Mouse (Mus musculus) brown adipose tissue, adult 24 weeks (tissue): ENCODE data around the gene Smim1. TPM values are rescaled to one million over a fixed set of nuclear protein-coding genes. Genes with fewer than 3 reads are reported as not detected.

ENCODE experiments used
- H3K27ac ChIP-seq: fragments of 200-500 bp; replicated peaks from 2 replicates; pipeline ENCODE4 v1.5.1; 2012; ENCODE audit warnings: low read depth, mild to moderate bottlenecking, low read length
- H3K4me1 ChIP-seq: fragments of 200-500 bp; 2 replicates; pipeline ENCODE4 v1.6.1; 2012; ENCODE audit warnings: low read length, mixed read lengths; ENCODE audit not compliant: control insufficient read depth, insufficient read depth, insufficient read length
- H3K4me3 ChIP-seq: fragments of 200-500 bp; 2 replicates; pipeline ENCODE4 v1.5.1; 2012; ENCODE audit warnings: low read depth, mild to moderate bottlenecking, low read length, moderate library complexity; ENCODE audit not compliant: insufficient read depth
- polyA plus RNA-seq: library from polyadenylated mRNA; stranded (reverse); fragments of >200 nt; gene quantifications from 2 replicates; pipeline ENCODE4 v1.2.4, GENCODE M21; 2012; ENCODE audit not compliant: missing spikeins, insufficient read depth, insufficient read length

Gene Smim1
- polyA plus RNA-seq, 1 experiment, result 12.6 TPM

DNA sequence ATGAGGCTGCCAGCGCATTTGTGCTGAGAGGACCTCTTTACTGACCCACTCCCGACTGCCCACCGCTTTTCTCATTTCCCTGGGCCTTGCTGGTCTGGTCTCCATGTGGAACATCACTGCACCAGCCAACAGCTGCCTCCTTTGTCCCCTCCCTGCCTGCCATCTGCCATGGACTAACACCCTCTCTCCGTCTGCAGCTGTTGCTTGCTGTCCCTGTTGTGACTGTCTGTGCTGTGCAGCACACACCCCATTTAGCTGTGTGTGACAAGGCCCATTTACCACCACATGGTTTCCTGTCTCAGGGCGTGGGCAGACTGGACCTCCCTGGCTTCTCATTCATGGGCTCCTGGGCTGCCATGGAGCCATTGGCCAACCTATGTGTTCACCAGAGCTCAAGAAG lies 20.5 kb downstream of the Smim1 start:
- Histone ChIP-seq H3K4me1 (no peaks in the 10 kb centered on the region), H3K27ac (no peak overlapping the region), H3K4me3 (no peak overlapping the region)

DNA sequence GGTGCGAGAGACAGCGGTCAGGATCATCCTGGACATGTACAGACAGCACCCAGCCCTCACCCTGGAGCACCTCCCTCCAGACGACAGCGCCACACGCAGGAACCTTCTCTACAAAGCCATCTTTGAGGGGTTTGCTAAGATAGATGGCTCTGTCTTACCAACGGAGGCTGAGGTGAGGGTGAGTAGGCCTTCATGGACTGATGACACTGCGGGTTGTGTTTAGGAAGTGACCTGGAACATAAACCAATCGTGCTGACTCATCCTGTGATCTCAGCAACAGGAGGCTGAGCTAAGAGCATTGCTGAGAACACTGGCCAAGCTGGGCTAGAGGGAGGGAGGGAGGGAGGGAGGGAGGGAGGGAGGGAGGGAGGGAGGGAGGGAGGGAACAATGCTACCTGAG lies 32.5 kb downstream of the Smim1 start:
- no peak overlapping the region for H3K27ac ChIP-seq
- H3K4me3 ChIP-seq, result no peak overlapping the region
- no peaks in the 10 kb centered on the region for H3K4me1 ChIP-seq

DNA sequence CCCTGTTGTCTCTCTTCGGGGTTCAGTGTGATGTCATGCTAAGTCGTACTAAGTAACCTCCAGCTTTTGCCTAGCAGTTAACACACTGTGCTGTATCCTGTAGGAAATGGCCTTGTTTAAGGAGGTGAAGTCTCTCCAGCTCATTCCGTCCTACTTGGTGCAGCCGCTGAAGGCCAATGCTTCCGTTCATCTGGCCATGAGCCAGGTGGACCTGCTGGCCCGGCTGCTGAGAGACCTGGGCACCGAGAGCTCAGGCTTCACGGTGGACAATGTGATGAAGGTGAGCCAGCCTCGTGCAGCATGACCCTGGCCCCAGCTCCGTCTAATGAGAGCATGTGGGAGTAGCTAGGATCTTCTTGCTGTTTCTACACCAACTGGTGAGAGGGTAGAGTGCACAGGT lies 33.3 kb downstream of the Smim1 start:
- no peak overlapping the region for H3K4me3 ChIP-seq
- H3K4me1 ChIP-seq, result no peaks in the 10 kb centered on the region

DNA sequence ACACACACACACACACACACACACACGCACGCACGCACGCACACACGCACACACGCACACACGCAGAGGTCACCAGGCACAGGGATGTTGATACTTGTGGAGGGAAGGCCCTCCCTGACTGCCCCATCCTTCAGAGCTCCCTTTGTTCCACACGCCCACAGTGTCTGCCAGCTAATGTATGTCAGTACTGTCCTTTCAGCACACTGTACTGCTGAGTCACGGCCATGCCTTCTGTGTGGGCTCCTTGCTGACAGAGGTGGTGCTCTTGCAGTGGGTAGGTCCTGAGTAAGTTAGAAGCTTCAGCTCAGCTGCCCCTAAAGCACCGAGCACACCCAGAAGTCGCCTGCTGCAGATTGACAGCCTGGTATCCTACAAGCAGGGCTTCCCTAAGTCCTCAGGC lies 45.6 kb downstream of the Smim1 start:
- Histone ChIP-seq H3K4me3 (no peak overlapping the region), H3K4me1 (peaks cover 2% of the 10 kb centered on the region; the same call in 1 of the 2 replicates), H3K27ac (no peak overlapping the region)

More for the DNA sequence above, 33.3 kb downstream of the Smim1 start:
- H3K27ac ChIP-seq, result no peak overlapping the region

DNA sequence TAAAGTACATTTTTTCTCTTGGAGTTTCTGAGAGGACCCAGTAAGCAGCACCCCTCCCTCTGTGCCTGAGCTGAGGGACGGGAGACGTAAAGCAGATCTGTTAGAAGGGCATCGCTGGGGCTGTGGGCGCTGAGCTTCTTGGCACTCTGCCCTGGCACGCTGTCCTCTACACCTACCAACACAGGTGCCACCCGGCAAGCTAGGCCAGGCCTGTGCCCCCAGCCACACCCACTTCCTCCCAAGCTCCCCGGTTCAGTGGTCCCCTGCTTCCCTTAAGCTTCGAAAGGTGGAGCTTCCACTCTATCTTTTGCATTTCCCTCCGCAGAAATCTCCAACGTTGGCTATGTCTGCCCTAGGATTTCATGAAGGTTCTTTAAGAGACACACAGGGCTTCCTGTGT lies 46.8 kb downstream of the Smim1 start:
- Histone ChIP-seq H3K4me1 (peaks cover 2% of the 10 kb centered on the region; the same call in 1 of the 2 replicates), H3K27ac (no peak overlapping the region), H3K4me3 (no peak overlapping the region)

DNA sequence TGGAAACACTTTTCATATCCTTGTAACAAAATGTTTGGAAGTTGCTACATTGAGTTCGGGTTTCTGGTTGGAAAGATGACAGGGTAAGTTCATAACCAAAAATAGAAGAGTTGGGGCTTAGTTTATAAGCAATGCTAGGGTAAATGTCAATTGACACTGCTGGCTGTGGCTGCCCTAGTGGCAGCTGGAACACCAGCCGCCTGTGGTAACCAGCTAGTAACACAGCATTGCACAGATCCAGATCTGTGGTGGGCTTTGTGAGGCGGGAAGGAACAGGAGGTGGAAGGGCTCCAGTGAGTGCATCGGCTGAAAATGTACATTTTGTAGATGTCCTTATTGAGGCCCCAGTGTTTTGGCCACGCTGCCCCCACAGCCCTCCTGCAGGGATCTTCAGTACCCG lies 50.3 kb downstream of the Smim1 start:
- Histone ChIP-seq H3K4me1 (peaks cover 2% of the 10 kb centered on the region; the same call in 1 of the 2 replicates), H3K27ac (no peak overlapping the region), H3K4me3 (peak overlapping the region; percentile 87)

DNA sequence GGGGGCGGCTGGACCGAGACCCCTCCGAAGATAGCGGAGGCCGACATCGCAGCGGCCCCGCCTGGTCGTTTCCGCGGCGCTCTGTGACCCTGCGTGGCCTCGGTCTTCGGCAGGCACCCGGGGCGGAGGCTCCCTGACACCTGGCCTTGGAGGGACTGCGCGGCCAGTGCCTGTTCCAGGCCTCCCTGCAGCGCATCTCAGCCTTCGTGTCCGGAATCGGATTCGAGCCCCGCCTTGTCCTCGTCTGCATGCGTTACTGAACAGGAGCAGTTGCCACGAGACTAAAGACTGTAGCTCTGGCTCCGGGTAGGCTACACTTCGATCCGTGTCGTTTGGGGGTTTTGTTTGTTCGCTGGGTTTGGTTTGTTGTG lies 50.8 kb downstream of the Smim1 start:
- H3K4me3 ChIP-seq, result peak overlapping the region; percentile 87
- peaks cover 2% of the 10 kb centered on the region; the same call in 1 of the 2 replicates for H3K4me1 ChIP-seq
- H3K27ac ChIP-seq, result no peak overlapping the region

DNA sequence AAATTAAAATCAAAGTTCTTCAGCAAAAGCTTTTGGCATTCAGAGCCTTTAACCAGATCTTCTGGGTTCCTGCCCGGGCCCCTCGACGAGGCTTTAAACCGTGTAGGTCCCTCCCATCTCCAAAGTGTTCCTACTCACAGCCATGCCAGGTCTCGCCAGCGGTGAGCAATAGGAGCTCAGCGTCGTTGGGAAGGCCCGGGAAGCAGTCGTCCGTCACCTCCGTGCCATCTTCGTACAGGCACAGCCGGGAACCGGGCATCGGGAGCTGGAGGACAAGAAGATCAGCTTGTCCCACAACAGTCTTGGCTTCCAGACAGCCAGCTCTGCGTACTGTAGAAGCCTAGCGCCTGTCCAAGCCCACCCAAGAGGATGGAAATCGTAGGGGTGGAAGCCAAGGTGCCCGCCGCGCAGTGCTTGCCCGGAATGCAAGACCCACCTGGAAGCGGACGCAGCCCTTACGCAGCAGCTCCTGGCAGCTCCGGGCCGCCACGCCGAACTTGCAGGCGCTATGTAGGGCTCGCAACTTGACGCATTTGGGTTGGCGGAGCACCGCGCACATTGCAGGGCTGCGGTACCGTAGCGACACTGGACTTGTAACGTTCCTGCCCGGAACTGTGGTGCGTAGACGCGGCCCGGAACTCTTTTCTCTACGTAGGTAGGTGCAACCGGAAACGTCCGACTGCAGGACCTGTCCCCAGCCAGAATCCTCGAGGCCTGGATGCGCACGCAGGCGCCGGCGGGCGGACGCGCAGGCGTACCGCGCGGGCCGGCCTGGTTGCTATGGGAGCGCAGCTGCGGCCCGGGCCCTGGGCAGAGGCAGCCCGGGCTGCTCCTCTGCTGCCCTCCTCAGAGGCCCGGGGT lies 51.4 kb downstream of the Smim1 start, which contains the start of the genes Dffb and Cep104:
TSS of gene Dffb (minus strand) at position 696 of the 861 bp plus-strand sequence.
TSS of gene Cep104 (plus strand) at position 764 of the 861 bp plus-strand sequence.
- peak within 1 kb of the TSS; percentile 50; the same call in 1 of the 2 replicates for H3K27ac ChIP-seq
- peak within 1 kb of the TSS; percentile 87 for H3K4me3 ChIP-seq
- peaks cover 2% of the 10 kb centered on the region; the same call in 1 of the 2 replicates for H3K4me1 ChIP-seq

Other genes with a start within 250 kb of the Smim1 start
- gene A430005L14Rik, start 69.0 kb downstream of the Smim1 start, polyA plus RNA-seq, result 17.2 and 22.2 TPM in 2 replicates
- gene Dffb, start 51.1 kb downstream of the Smim1 start, polyA plus RNA-seq, result 0.83 and 1.3 TPM in 2 replicates
- gene Cep104, start 51.0 kb downstream of the Smim1 start, polyA plus RNA-seq, result 12.9 and 13.6 TPM in 2 replicates
- gene Lrrc47, start 14.5 kb downstream of the Smim1 start, polyA plus RNA-seq, result 20.1 and 24.0 TPM in 2 replicates
- gene Ccdc27, start 16.4 kb upstream of the Smim1 start, polyA plus RNA-seq, result not detected in 2 replicates
- gene Trp73, start 114.0 kb upstream of the Smim1 start, polyA plus RNA-seq, result not detected in 2 replicates
- gene Wrap73, start 116.1 kb upstream of the Smim1 start, polyA plus RNA-seq, result 6.3 and 8.2 TPM in 2 replicates
- gene Tprgl, start 134.4 kb upstream of the Smim1 start, polyA plus RNA-seq, result 105 and 132 TPM in 2 replicates
- 0.21 and 0.28 TPM in 2 replicates for gene Megf6, start 144.5 kb upstream of the Smim1 start, polyA plus RNA-seq